Mouse (Mus musculus): ENCODE results near the gene Mecom. TPM values are rescaled to one million over a fixed set of nuclear protein-coding genes. Genes with fewer than 3 reads are reported as not detected.

The Mecom gene
- polyA plus RNA-seq, 1 experiment from 2014 or later: 19.5 TPM

DNA sequence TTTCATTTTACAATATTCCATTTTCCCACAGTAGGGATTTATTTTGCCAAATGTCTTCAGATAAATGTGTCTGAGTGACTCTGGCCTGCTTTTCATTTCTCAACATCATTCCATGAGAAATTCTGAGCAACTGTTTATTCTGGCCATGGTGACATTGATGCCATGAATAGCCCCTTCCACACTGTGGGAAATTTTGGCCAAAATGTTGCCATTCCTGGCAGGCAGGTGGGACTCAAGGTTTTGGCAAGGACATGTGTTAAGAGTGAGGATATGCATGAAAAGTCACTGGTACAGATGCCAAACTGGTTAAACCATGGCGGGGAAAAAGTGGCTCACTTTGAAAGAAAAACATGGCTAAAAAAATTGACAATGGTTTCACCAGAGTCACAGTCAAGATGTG lies 456.4 kb downstream of the Mecom start:
- Histone ChIP-seq H3K9me3 (ENCODE audit: control insufficient read depth, low read length) (no peaks in the 10 kb centered on the region), H3K9ac (ENCODE audit: low read length) (no peak overlapping the region), H3K4me1 (replicated peaks; ENCODE audit: control insufficient read depth, insufficient read depth, low read length) (no peaks in the 10 kb centered on the region), H3K27me3 (ENCODE audit: control insufficient read depth, insufficient read depth, low read length) (no peaks in the 10 kb centered on the region), H3K4me2 (ENCODE audit: low read depth, low read length, severe bottlenecking) (no peak overlapping the region), H3K4me3 (ENCODE audit: low read depth, low read length) (no peak overlapping the region), H3K36me3 (ENCODE audit: control insufficient read depth, insufficient read depth, low read length) (no peaks in the 10 kb centered on the region), H3K27ac (ENCODE audit: low read depth, low read length) (no peak overlapping the region)
- DNase-seq (ENCODE audit: low spot score) (no peak), ATAC-seq (replicated peaks; ENCODE audit: low FRiP score) (no peak)
- WGBS: 89% methylated on average over 1 of the region's 1 CpGs

DNA sequence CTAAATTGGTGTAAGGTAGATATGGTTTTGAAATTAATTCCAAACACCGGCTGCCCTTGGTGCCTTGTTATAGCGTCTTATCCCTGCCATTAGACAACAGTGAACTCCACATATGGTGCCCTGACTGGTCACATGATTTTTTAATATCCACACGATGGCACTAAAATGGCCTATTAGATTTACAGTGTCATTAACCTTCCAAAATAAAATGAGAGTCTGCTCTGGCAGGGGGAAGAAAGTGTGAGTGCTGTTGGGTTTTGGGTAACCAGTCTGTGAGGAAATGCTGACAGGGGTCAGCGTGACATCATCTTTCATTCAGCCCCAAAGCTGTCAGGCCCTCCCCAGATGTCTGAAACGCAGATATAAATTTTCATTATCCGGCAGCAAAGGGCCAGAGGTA lies 461.7 kb downstream of the Mecom start:
- no peak overlapping the region for H3K4me2 ChIP-seq (ENCODE audit: low read depth, low read length, severe bottlenecking)
- H3K27ac ChIP-seq (ENCODE audit: low read depth, low read length): no peak overlapping the region
- H3K36me3 ChIP-seq (ENCODE audit: control insufficient read depth, insufficient read depth, low read length): no peaks in the 10 kb centered on the region
- WGBS: 88% methylated on average over 6 of the region's 6 CpGs
- H3K9me3 ChIP-seq (ENCODE audit: control insufficient read depth, low read length): no peaks in the 10 kb centered on the region
- ATAC-seq (replicated peaks; ENCODE audit: low FRiP score) (no peak), DNase-seq (ENCODE audit: low spot score) (no peak)
- H3K9ac ChIP-seq (ENCODE audit: low read length): no peak overlapping the region
- H3K4me3 ChIP-seq (ENCODE audit: low read depth, low read length): no peak overlapping the region
- no peaks in the 10 kb centered on the region for H3K27me3 ChIP-seq (ENCODE audit: control insufficient read depth, insufficient read depth, low read length)
- H3K4me1 ChIP-seq (replicated peaks; ENCODE audit: control insufficient read depth, insufficient read depth, low read length): peaks cover 2% of the 10 kb centered on the region

GRCm38 (mm10) chr3:30083842-30084241 lies 464.0 kb downstream of the Mecom start:
- Histone ChIP-seq H3K4me3 (ENCODE audit: low read depth, low read length) (no peak overlapping the region), H3K4me1 (replicated peaks; ENCODE audit: control insufficient read depth, insufficient read depth, low read length) (peaks cover 2% of the 10 kb centered on the region), H3K4me2 (ENCODE audit: low read depth, low read length, severe bottlenecking) (no peak overlapping the region), H3K36me3 (ENCODE audit: control insufficient read depth, insufficient read depth, low read length) (no peaks in the 10 kb centered on the region), H3K27ac (ENCODE audit: low read depth, low read length) (no peak overlapping the region), H3K9ac (ENCODE audit: low read length) (no peak overlapping the region), H3K27me3 (ENCODE audit: control insufficient read depth, insufficient read depth, low read length) (no peaks in the 10 kb centered on the region), H3K9me3 (ENCODE audit: control insufficient read depth, low read length) (no peaks in the 10 kb centered on the region)
- ATAC-seq (replicated peaks; ENCODE audit: low FRiP score): no peak
- no peak for DNase-seq (ENCODE audit: low spot score)
- WGBS: 73% methylated on average over 1 of the region's 1 CpGs

- ATAC-seq (replicated peaks; ENCODE audit: low FRiP score) (no peak), DNase-seq (ENCODE audit: low spot score) (no peak)
- H3K4me1 ChIP-seq (replicated peaks; ENCODE audit: control insufficient read depth, insufficient read depth, low read length): peaks cover 2% of the 10 kb centered on the region
- no peaks in the 10 kb centered on the region for H3K36me3 ChIP-seq (ENCODE audit: control insufficient read depth, insufficient read depth, low read length)
- H3K27ac ChIP-seq (ENCODE audit: low read depth, low read length): no peak overlapping the region
- H3K4me2 ChIP-seq (ENCODE audit: low read depth, low read length, severe bottlenecking): no peak overlapping the region
- H3K9me3 ChIP-seq (ENCODE audit: control insufficient read depth, low read length): no peaks in the 10 kb centered on the region
- WGBS: 92% methylated on average over 9 of the region's 9 CpGs
- no peaks in the 10 kb centered on the region for H3K27me3 ChIP-seq (ENCODE audit: control insufficient read depth, insufficient read depth, low read length)
- H3K9ac ChIP-seq (ENCODE audit: low read length): no peak overlapping the region
- no peak overlapping the region for H3K4me3 ChIP-seq (ENCODE audit: low read depth, low read length)
Observed at GRCm38 (mm10) chr3:30083268-30083667, 464.5 kb downstream of the Mecom start.

- Histone ChIP-seq H3K27me3 (ENCODE audit: control insufficient read depth, insufficient read depth, low read length) (no peaks in the 10 kb centered on the region), H3K9ac (ENCODE audit: low read length) (no peak overlapping the region), H3K9me3 (ENCODE audit: control insufficient read depth, low read length) (no peaks in the 10 kb centered on the region), H3K27ac (ENCODE audit: low read depth, low read length) (no peak overlapping the region), H3K36me3 (ENCODE audit: control insufficient read depth, insufficient read depth, low read length) (no peaks in the 10 kb centered on the region), H3K4me3 (ENCODE audit: low read depth, low read length) (no peak overlapping the region), H3K4me2 (ENCODE audit: low read depth, low read length, severe bottlenecking) (no peak overlapping the region), H3K4me1 (replicated peaks; ENCODE audit: control insufficient read depth, insufficient read depth, low read length) (peaks cover 2% of the 10 kb centered on the region)
- WGBS: 81% methylated on average over 7 of the region's 7 CpGs
- no peak for ATAC-seq (replicated peaks; ENCODE audit: low FRiP score)
- DNase-seq (ENCODE audit: low spot score): no peak
Observed at GRCm38 (mm10) chr3:30080827-30081226, 467.0 kb downstream of the Mecom start.

GRCm38 (mm10) chr3:30076522-30076921 lies 471.3 kb downstream of the Mecom start:
- no peak overlapping the region for H3K27ac ChIP-seq (ENCODE audit: low read depth, low read length)
- no peak overlapping the region for H3K9ac ChIP-seq (ENCODE audit: low read length)
- no peak for DNase-seq (ENCODE audit: low spot score)
- WGBS: 94% methylated on average over 7 of the region's 7 CpGs
- no peak overlapping the region for H3K4me3 ChIP-seq (ENCODE audit: low read depth, low read length)
- no peaks in the 10 kb centered on the region for H3K4me1 ChIP-seq (replicated peaks; ENCODE audit: control insufficient read depth, insufficient read depth, low read length)
- H3K9me3 ChIP-seq (ENCODE audit: control insufficient read depth, low read length): no peaks in the 10 kb centered on the region
- H3K27me3 ChIP-seq (ENCODE audit: control insufficient read depth, insufficient read depth, low read length): no peaks in the 10 kb centered on the region
- no peak overlapping the region for H3K4me2 ChIP-seq (ENCODE audit: low read depth, low read length, severe bottlenecking)
- no peak for ATAC-seq (replicated peaks; ENCODE audit: low FRiP score)
- no peaks in the 10 kb centered on the region for H3K36me3 ChIP-seq (ENCODE audit: control insufficient read depth, insufficient read depth, low read length)

GRCm38 (mm10) chr3:30071271-30071670 lies 476.5 kb downstream of the Mecom start:
- Histone ChIP-seq H3K4me1 (replicated peaks; ENCODE audit: control insufficient read depth, insufficient read depth, low read length) (no peaks in the 10 kb centered on the region), H3K27me3 (ENCODE audit: control insufficient read depth, insufficient read depth, low read length) (no peaks in the 10 kb centered on the region), H3K27ac (ENCODE audit: low read depth, low read length) (no peak overlapping the region), H3K4me2 (ENCODE audit: low read depth, low read length, severe bottlenecking) (no peak overlapping the region), H3K9me3 (ENCODE audit: control insufficient read depth, low read length) (no peaks in the 10 kb centered on the region), H3K4me3 (ENCODE audit: low read depth, low read length) (no peak overlapping the region), H3K36me3 (ENCODE audit: control insufficient read depth, insufficient read depth, low read length) (no peaks in the 10 kb centered on the region), H3K9ac (ENCODE audit: low read length) (no peak overlapping the region)
- DNase-seq (ENCODE audit: low spot score): no peak
- ATAC-seq (replicated peaks; ENCODE audit: low FRiP score): no peak

DNA sequence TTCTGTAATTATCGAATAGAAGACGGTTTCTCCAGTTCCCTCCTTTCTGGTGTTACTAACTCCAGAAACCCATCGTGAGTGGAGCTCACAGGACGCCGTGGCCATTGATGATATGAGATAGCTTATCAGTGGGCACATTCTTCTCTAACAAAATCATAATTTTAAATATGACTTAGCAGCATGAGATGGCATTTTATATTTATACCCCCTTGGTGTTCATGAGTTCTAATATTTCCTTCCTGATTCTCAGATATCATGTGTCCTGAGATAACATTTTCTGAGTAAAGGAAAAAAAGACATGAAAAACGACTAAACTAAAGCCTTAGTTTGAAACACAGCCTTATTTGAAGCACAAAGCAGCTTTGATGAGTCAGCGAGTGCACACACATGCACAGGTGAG lies 481.3 kb downstream of the Mecom start:
- Histone ChIP-seq H3K9me3 (ENCODE audit: control insufficient read depth, low read length) (no peaks in the 10 kb centered on the region), H3K27me3 (ENCODE audit: control insufficient read depth, insufficient read depth, low read length) (no peaks in the 10 kb centered on the region), H3K27ac (ENCODE audit: low read depth, low read length) (no peak overlapping the region), H3K4me1 (replicated peaks; ENCODE audit: control insufficient read depth, insufficient read depth, low read length) (no peaks in the 10 kb centered on the region), H3K4me2 (ENCODE audit: low read depth, low read length, severe bottlenecking) (no peak overlapping the region), H3K9ac (ENCODE audit: low read length) (no peak overlapping the region), H3K36me3 (ENCODE audit: control insufficient read depth, insufficient read depth, low read length) (no peaks in the 10 kb centered on the region), H3K4me3 (ENCODE audit: low read depth, low read length) (no peak overlapping the region)
- 83% methylated on average over 7 of the region's 7 CpGs for WGBS
- no peak for ATAC-seq (replicated peaks; ENCODE audit: low FRiP score)
- DNase-seq (ENCODE audit: low spot score): no peak

- H3K4me1 ChIP-seq (replicated peaks; ENCODE audit: control insufficient read depth, insufficient read depth, low read length): no peaks in the 10 kb centered on the region
- H3K9ac ChIP-seq (ENCODE audit: low read length): no peak overlapping the region
- H3K27ac ChIP-seq (ENCODE audit: low read depth, low read length): no peak overlapping the region
- H3K4me2 ChIP-seq (ENCODE audit: low read depth, low read length, severe bottlenecking): no peak overlapping the region
- H3K9me3 ChIP-seq (ENCODE audit: control insufficient read depth, low read length): no peaks in the 10 kb centered on the region
- H3K4me3 ChIP-seq (ENCODE audit: low read depth, low read length): no peak overlapping the region
- ATAC-seq (replicated peaks; ENCODE audit: low FRiP score): no peak
- H3K36me3 ChIP-seq (ENCODE audit: control insufficient read depth, insufficient read depth, low read length): no peaks in the 10 kb centered on the region
- no peak for DNase-seq (ENCODE audit: low spot score)
- H3K27me3 ChIP-seq (ENCODE audit: control insufficient read depth, insufficient read depth, low read length): no peaks in the 10 kb centered on the region
- WGBS: 93% methylated on average over 7 of the region's 7 CpGs
Observed at GRCm38 (mm10) chr3:30060058-30060457, 487.8 kb downstream of the Mecom start.
